ENCODE assay signal across 25 mouse cellular contexts in the genomic region with DNA sequence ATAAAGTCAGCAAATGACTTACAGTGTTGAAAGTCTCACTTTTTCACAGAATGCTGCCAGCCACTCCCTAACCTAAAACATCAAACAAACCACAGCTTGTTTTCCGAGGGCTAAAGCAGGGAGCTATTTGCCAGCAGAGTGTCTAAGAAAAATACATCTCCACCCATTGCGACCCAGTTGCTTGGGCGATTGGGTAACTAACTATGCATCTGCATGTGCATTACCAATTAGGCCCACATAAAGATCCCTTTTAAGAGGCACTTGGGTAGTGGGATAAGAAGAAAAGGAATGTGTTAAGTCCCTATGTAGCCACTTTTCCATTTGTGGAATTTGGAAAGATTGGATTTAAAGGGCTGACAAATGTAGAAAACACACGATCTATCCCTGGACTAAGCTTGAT.
DNase-seq lines count a peak whose midpoint lies in the region; ATAC-seq and TF ChIP-seq lines count a peak whose summit lies in the region.
"Had no signal": no experiment of that assay in that cellular context is flagged by ENCODE, and none has a peak within 500 bp of the region (broad histone marks: within the 10 kb centered on the region; RNA-seq: fewer than 3 reads in every experiment).

No protein-coding gene starts in this region.

- 28% methylated on average over 4 of the region's 4 CpGs for WGBS in forebrain, embryonic 13.5 days
- WGBS in forebrain, postnatal 0 days, result 22% methylated on average over 4 of the region's 4 CpGs
- 52% methylated on average over 4 of the region's 4 CpGs for WGBS in hindbrain, embryonic 14.5 days
- WGBS in hindbrain, embryonic 12.5 days, result 68% methylated on average over 4 of the region's 4 CpGs
- 14% methylated on average over 4 of the region's 4 CpGs for WGBS in forebrain, embryonic 15.5 days
- 58% methylated on average over 4 of the region's 4 CpGs for WGBS in midbrain, embryonic 13.5 days

- no peaks in the 10 kb centered on the region for H3K79me2 ChIP-seq in myocyte (ENCODE audit: control insufficient read depth, insufficient read depth)

- TF ChIP-seq CTCF in forebrain, postnatal 0 days (IDR thresholded peaks at IDR 0.05; ENCODE audit: low read depth), result no peak

- no peak overlapping the region for H3K4me2 ChIP-seq in forebrain, embryonic 13.5 days
- no peak overlapping the region for H3K4me2 ChIP-seq in forebrain, postnatal 0 days (ENCODE audit: low read depth)
- no peak overlapping the region for H3K4me2 ChIP-seq in hindbrain, embryonic 14.5 days (replicated peaks)
- no peak overlapping the region for H3K4me2 ChIP-seq in hindbrain, embryonic 12.5 days (replicated peaks)
- H3K4me2 ChIP-seq in forebrain, embryonic 15.5 days (replicated peaks), result no peak overlapping the region
- H3K4me2 ChIP-seq in myocyte (ENCODE audit: low read depth), result no peak overlapping the region
- H3K4me2 ChIP-seq in midbrain, embryonic 13.5 days (replicated peaks), result no peak overlapping the region
- H3K4me2 ChIP-seq: embryonic facial prominence, embryonic 13.5 days; heart, embryonic 12.5 days; heart, embryonic 15.5 days had no signal

- H3K9me3 ChIP-seq in forebrain, embryonic 13.5 days (replicated peaks), result no peaks in the 10 kb centered on the region
- no peaks in the 10 kb centered on the region for H3K9me3 ChIP-seq in forebrain, postnatal 0 days (ENCODE audit: low read length)
- no peaks in the 10 kb centered on the region for H3K9me3 ChIP-seq in hindbrain, embryonic 14.5 days (ENCODE audit: control insufficient read depth, low read length)
- H3K9me3 ChIP-seq in hindbrain, embryonic 12.5 days (replicated peaks), result no peaks in the 10 kb centered on the region
- H3K9me3 ChIP-seq in forebrain, embryonic 15.5 days, result no peaks in the 10 kb centered on the region
- no peaks in the 10 kb centered on the region for H3K9me3 ChIP-seq in midbrain, embryonic 13.5 days
- H3K9me3 ChIP-seq: embryonic facial prominence, embryonic 13.5 days; heart, embryonic 12.5 days; heart, embryonic 15.5 days had no signal

- no peak for TF ChIP-seq POLR2A in myocyte (IDR thresholded peaks at IDR 0.05; ENCODE audit: insufficient read length, low read depth)

- H3K9ac ChIP-seq in forebrain, embryonic 13.5 days, result no peak overlapping the region
- no peak overlapping the region for H3K9ac ChIP-seq in forebrain, postnatal 0 days
- no peak overlapping the region for H3K9ac ChIP-seq in hindbrain, embryonic 14.5 days
- H3K9ac ChIP-seq in hindbrain, embryonic 12.5 days, result no peak overlapping the region
- H3K9ac ChIP-seq in forebrain, embryonic 15.5 days (replicated peaks), result no peak overlapping the region
- no peak overlapping the region for H3K9ac ChIP-seq in midbrain, embryonic 13.5 days (replicated peaks)
- H3K9ac ChIP-seq: embryonic facial prominence, embryonic 13.5 days; heart, embryonic 12.5 days; heart, embryonic 15.5 days had no signal

- H3K4me1 ChIP-seq in forebrain, embryonic 13.5 days, result peaks cover 19% of the 10 kb centered on the region
- 0 out of 2 replicates have a peak, but pooled peaks cover 4% of the 10 kb centered on the region for H3K4me1 ChIP-seq in forebrain, postnatal 0 days (ENCODE audit: insufficient read depth)
- peaks cover 10% of the 10 kb centered on the region for H3K4me1 ChIP-seq in hindbrain, embryonic 14.5 days (replicated peaks; ENCODE audit: control insufficient read depth, insufficient read depth, low read length)
- H3K4me1 ChIP-seq in hindbrain, embryonic 12.5 days, result peaks cover 5% of the 10 kb centered on the region
- H3K4me1 ChIP-seq in forebrain, embryonic 15.5 days, result peaks cover 17% of the 10 kb centered on the region
- peaks cover 5% of the 10 kb centered on the region for H3K4me1 ChIP-seq in midbrain, embryonic 13.5 days (replicated peaks)
- H3K4me1 ChIP-seq: heart, embryonic 12.5 days; heart, embryonic 15.5 days had no signal

- peak; percentile 62 for ATAC-seq in forebrain, embryonic 13.5 days
- ATAC-seq in forebrain, postnatal 0 days, result no peak
- ATAC-seq in hindbrain, embryonic 14.5 days (ENCODE audit: low FRiP score), result no peak
- no peak for ATAC-seq in hindbrain, embryonic 12.5 days (ENCODE audit: low FRiP score)
- ATAC-seq in forebrain, embryonic 15.5 days (replicated peaks), result peak; percentile 55
- ATAC-seq in midbrain, embryonic 13.5 days, result no peak
- ATAC-seq: CD4-positive, CD25-positive, alpha-beta regulatory T cell, adult 4 months; hindbrain, postnatal 0 days; inflammation-experienced regulatory T-cells, adult 6 months; intestine, embryonic 16.5 days had no signal

- H3ac ChIP-seq in myocyte (ENCODE audit: control insufficient read depth, insufficient read length), result no peak overlapping the region

- H3K4me3 ChIP-seq in forebrain, embryonic 13.5 days, result no peak overlapping the region
- no peak overlapping the region for H3K4me3 ChIP-seq in forebrain, postnatal 0 days (ENCODE audit: low read depth, low read length)
- no peak overlapping the region for H3K4me3 ChIP-seq in hindbrain, embryonic 14.5 days (replicated peaks; ENCODE audit: low read length)
- H3K4me3 ChIP-seq in hindbrain, embryonic 12.5 days, result no peak overlapping the region
- H3K4me3 ChIP-seq in forebrain, embryonic 15.5 days, result no peak overlapping the region
- H3K4me3 ChIP-seq in myocyte, result no peak overlapping the region
- H3K4me3 ChIP-seq in midbrain, embryonic 13.5 days (replicated peaks), result no peak overlapping the region
- H3K4me3 ChIP-seq: embryonic facial prominence, embryonic 13.5 days; heart, embryonic 12.5 days; heart, embryonic 15.5 days had no signal

- no peaks in the 10 kb centered on the region for H3K27me3 ChIP-seq in forebrain, embryonic 13.5 days
- H3K27me3 ChIP-seq in forebrain, postnatal 0 days (ENCODE audit: insufficient read depth, low read length), result no peaks in the 10 kb centered on the region; the same call in 1 of the 2 replicates
- H3K27me3 ChIP-seq in hindbrain, embryonic 14.5 days (ENCODE audit: control insufficient read depth, insufficient read depth, low read length), result no peaks in the 10 kb centered on the region
- no peaks in the 10 kb centered on the region for H3K27me3 ChIP-seq in hindbrain, embryonic 12.5 days
- no peaks in the 10 kb centered on the region for H3K27me3 ChIP-seq in forebrain, embryonic 15.5 days
- no peaks in the 10 kb centered on the region for H3K27me3 ChIP-seq in myocyte (ENCODE audit: control insufficient read depth, insufficient read depth, insufficient read length)
- no peaks in the 10 kb centered on the region for H3K27me3 ChIP-seq in midbrain, embryonic 13.5 days
- H3K27me3 ChIP-seq: embryonic facial prominence, embryonic 13.5 days; heart, embryonic 12.5 days; heart, embryonic 15.5 days had no signal

- no peak for DNase-seq in forebrain, postnatal 0 days
- DNase-seq in hindbrain, embryonic 14.5 days (ENCODE audit: low spot score), result no peak
- DNase-seq: adrenal gland, adult 2 months; adrenal gland, postnatal 25 days; cerebellum, adult 18-20 months; cerebellum, adult 9-10 months; cerebellum, postnatal 14 days; gastrocnemius, postnatal 25 days; heart, adult 18-20 months; heart, postnatal 10 days; heart, postnatal 36 days; kidney, adult 18-20 months; kidney, adult 9 months had no signal

- no peaks in the 10 kb centered on the region for H3K36me3 ChIP-seq in forebrain, embryonic 13.5 days (ENCODE audit: poor library complexity, severe bottlenecking)
- H3K36me3 ChIP-seq in forebrain, postnatal 0 days (ENCODE audit: insufficient read depth), result no peaks in the 10 kb centered on the region
- H3K36me3 ChIP-seq in hindbrain, embryonic 14.5 days (replicated peaks; ENCODE audit: control insufficient read depth, insufficient read depth), result no peaks in the 10 kb centered on the region
- H3K36me3 ChIP-seq in hindbrain, embryonic 12.5 days, result no peaks in the 10 kb centered on the region
- H3K36me3 ChIP-seq in forebrain, embryonic 15.5 days, result no peaks in the 10 kb centered on the region
- no peaks in the 10 kb centered on the region for H3K36me3 ChIP-seq in myocyte (ENCODE audit: control insufficient read depth, insufficient read depth)
- H3K36me3 ChIP-seq in midbrain, embryonic 13.5 days, result no peaks in the 10 kb centered on the region
- H3K36me3 ChIP-seq: embryonic facial prominence, embryonic 13.5 days; heart, embryonic 12.5 days; heart, embryonic 15.5 days had no signal

- no peak overlapping the region for H3K27ac ChIP-seq in forebrain, embryonic 13.5 days
- H3K27ac ChIP-seq in forebrain, postnatal 0 days (ENCODE audit: low read depth, low read length), result no peak overlapping the region
- peak overlapping the region; percentile 7; the same call in 1 of the 2 replicates for H3K27ac ChIP-seq in hindbrain, embryonic 14.5 days
- no peak overlapping the region for H3K27ac ChIP-seq in hindbrain, embryonic 12.5 days
- H3K27ac ChIP-seq in forebrain, embryonic 15.5 days (replicated peaks), result no peak overlapping the region
- no peak overlapping the region for H3K27ac ChIP-seq in midbrain, embryonic 13.5 days
- H3K27ac ChIP-seq: embryonic facial prominence, embryonic 13.5 days; heart, embryonic 15.5 days; hindbrain, postnatal 0 days had no signal

TF ChIP-seq in myocyte, 11 proteins besides CTCF, POLR2A, EP300 and RAD21:
- TF ChIP-seq MAX (IDR thresholded peaks at IDR 0.05; ENCODE audit: low read depth), result no peak
- no peak for TF ChIP-seq SRF (IDR thresholded peaks at IDR 0.05; ENCODE audit: control insufficient read depth, insufficient read length, low read depth)
- TF ChIP-seq CEBPB (IDR thresholded peaks at IDR 0.05; ENCODE audit: insufficient read depth, poor library complexity, severe bottlenecking), result peak; percentile 33; the same call in 1 of the 2 replicates

Comparison
In these comparisons a context has a peak if more than half of its experiments do, and no peak if none do; other contexts are left out.
1. ATAC-seq: peak in forebrain, embryonic 13.5 days (single experiment) and forebrain, embryonic 15.5 days (single experiment); none in forebrain, postnatal 0 days (single experiment), hindbrain, embryonic 14.5 days (single experiment), hindbrain, embryonic 12.5 days (single experiment) and midbrain, embryonic 13.5 days (single experiment).